Mouse (Mus musculus): ENCODE measurements around the gene Sart1. TPM values are rescaled to one million over a fixed set of nuclear protein-coding genes. Genes with fewer than 3 reads are reported as not detected.
"Not testable (repeated sequence)": the region's sequence is repeated elsewhere in the genome, so short reads cannot be mapped to it uniquely, and the experiment has no call there.

The Sart1 gene
- polyA plus RNA-seq, 1 experiment from 2014 or later = 69.1 TPM

- no peak overlapping the region for H3K4me3 ChIP-seq (ENCODE audit: low read depth, low read length)
- no peaks in the 10 kb centered on the region for H3K36me3 ChIP-seq (ENCODE audit: control insufficient read depth, insufficient read depth, low read length)
- ATAC-seq (replicated peaks; ENCODE audit: low FRiP score, low TSS enrichment, low read depth) (no peak), DNase-seq (ENCODE audit: low spot score) (no peak)
- no peak overlapping the region for H3K27ac ChIP-seq (ENCODE audit: low read depth)
- 89% methylated on average over 13 of the region's 13 CpGs for WGBS
- 0 out of 2 replicates have a peak, but pooled peaks cover 9% of the 10 kb centered on the region for H3K4me1 ChIP-seq (replicated peaks; ENCODE audit: control insufficient read depth, insufficient read depth, low read length)
- H3K9ac ChIP-seq (ENCODE audit: low read length) = no peak overlapping the region
- H3K4me2 ChIP-seq (ENCODE audit: low read length) = peak overlapping the region; percentile 58
- H3K9me3 ChIP-seq (ENCODE audit: control insufficient read depth, low read length) = no peaks in the 10 kb centered on the region
- no peaks in the 10 kb centered on the region for H3K27me3 ChIP-seq (replicated peaks; ENCODE audit: control insufficient read depth, insufficient read depth, low read length)
These were observed 19.8 kb upstream of the Sart1 start for GRCm38 (mm10) chr19:5408057-5409001.

- Histone ChIP-seq H3K4me2 (ENCODE audit: low read length) (peak overlapping the region; percentile 58), H3K9ac (ENCODE audit: low read length) (peak overlapping the region; percentile 66), H3K27ac (ENCODE audit: low read depth) (peak overlapping the region; percentile 86), H3K9me3 (ENCODE audit: control insufficient read depth, low read length) (no peaks in the 10 kb centered on the region), H3K36me3 (ENCODE audit: control insufficient read depth, insufficient read depth, low read length) (no peaks in the 10 kb centered on the region), H3K27me3 (replicated peaks; ENCODE audit: control insufficient read depth, insufficient read depth, low read length) (no peaks in the 10 kb centered on the region), H3K4me3 (ENCODE audit: low read depth, low read length) (peak overlapping the region; percentile 60), H3K4me1 (replicated peaks; ENCODE audit: control insufficient read depth, insufficient read depth, low read length) (0 out of 2 replicates have a peak, but pooled peaks cover 9% of the 10 kb centered on the region)
- ATAC-seq (replicated peaks; ENCODE audit: low FRiP score, low TSS enrichment, low read depth) (peak; percentile 58), DNase-seq (ENCODE audit: low spot score) (peak; percentile 78)
- WGBS = 13% methylated on average over 7 of the region's 7 CpGs
These were observed 18.6 kb upstream of the Sart1 start for GRCm38 (mm10) chr19:5407133-5407532.

GRCm38 (mm10) chr19:5406531-5407126 lies 18.1 kb upstream of the Sart1 start:
- H3K9me3 ChIP-seq (ENCODE audit: control insufficient read depth, low read length); H3K4me1 ChIP-seq (replicated peaks; ENCODE audit: control insufficient read depth, insufficient read depth, low read length); H3K27me3 ChIP-seq (replicated peaks; ENCODE audit: control insufficient read depth, insufficient read depth, low read length); H3K36me3 ChIP-seq (ENCODE audit: control insufficient read depth, insufficient read depth, low read length): not testable (repeated sequence)
- Histone ChIP-seq H3K4me2 (ENCODE audit: low read length) (peak overlapping the region; percentile 58), H3K27ac (ENCODE audit: low read depth) (peak overlapping the region; percentile 86), H3K9ac (ENCODE audit: low read length) (peak overlapping the region; percentile 66), H3K4me3 (ENCODE audit: low read depth, low read length) (peak overlapping the region; percentile 60)
- DNase-seq (ENCODE audit: low spot score) (peak; percentile 85), ATAC-seq (replicated peaks; ENCODE audit: low FRiP score, low TSS enrichment, low read depth) (peak; percentile 79)
- 6% methylated on average over 21 of the region's 25 CpGs for WGBS

- Histone ChIP-seq H3K4me1 (replicated peaks; ENCODE audit: control insufficient read depth, insufficient read depth, low read length) (0 out of 2 replicates have a peak, but pooled peaks cover 9% of the 10 kb centered on the region), H3K36me3 (ENCODE audit: control insufficient read depth, insufficient read depth, low read length) (no peaks in the 10 kb centered on the region), H3K9me3 (ENCODE audit: control insufficient read depth, low read length) (no peaks in the 10 kb centered on the region), H3K27ac (ENCODE audit: low read depth) (peak overlapping the region; percentile 57; the same call in 1 of the 2 replicates), H3K4me2 (ENCODE audit: low read length) (peak overlapping the region; percentile 51), H3K9ac (ENCODE audit: low read length) (peak overlapping the region; percentile 5; the same call in 1 of the 2 replicates), H3K4me3 (ENCODE audit: low read depth, low read length) (peak overlapping the region; percentile 32), H3K27me3 (replicated peaks; ENCODE audit: control insufficient read depth, insufficient read depth, low read length) (no peaks in the 10 kb centered on the region)
- ATAC-seq (replicated peaks; ENCODE audit: low FRiP score, low TSS enrichment, low read depth) (no peak), DNase-seq (ENCODE audit: low spot score) (peak; percentile 55)
- 24% methylated on average over 7 of the region's 7 CpGs for WGBS
These were observed 17.4 kb upstream of the Sart1 start for GRCm38 (mm10) chr19:5405924-5406323.

GRCm38 (mm10) chr19:5402293-5402692 lies 13.8 kb upstream of the Sart1 start, which contains the start of gene Tsga10ip:
TSS of gene Tsga10ip (minus strand) at chr19:5402526.
- H3K4me2 ChIP-seq (ENCODE audit: low read length) = no peak within 1 kb of the TSS
- ATAC-seq (replicated peaks; ENCODE audit: low FRiP score, low TSS enrichment, low read depth) (no peak), DNase-seq (ENCODE audit: low spot score) (no peak)
- H3K9ac ChIP-seq (ENCODE audit: low read length) = no peak within 1 kb of the TSS
- H3K9me3 ChIP-seq (ENCODE audit: control insufficient read depth, low read length) = no peaks in the 10 kb centered on the region
- H3K27me3 ChIP-seq (replicated peaks; ENCODE audit: control insufficient read depth, insufficient read depth, low read length) = no peaks in the 10 kb centered on the region
- no peaks in the 10 kb centered on the region for H3K36me3 ChIP-seq (ENCODE audit: control insufficient read depth, insufficient read depth, low read length)
- no peak within 1 kb of the TSS for H3K4me3 ChIP-seq (ENCODE audit: low read depth, low read length)
- H3K27ac ChIP-seq (ENCODE audit: low read depth) = no peak within 1 kb of the TSS
- WGBS = 80% methylated on average over 8 of the region's 8 CpGs
- 0 out of 2 replicates have a peak, but pooled peaks cover under 1% of the 10 kb centered on the region for H3K4me1 ChIP-seq (replicated peaks; ENCODE audit: control insufficient read depth, insufficient read depth, low read length)

- H3K9me3 ChIP-seq (ENCODE audit: control insufficient read depth, low read length); H3K36me3 ChIP-seq (ENCODE audit: control insufficient read depth, insufficient read depth, low read length); H3K4me3 ChIP-seq (ENCODE audit: low read depth, low read length); H3K27me3 ChIP-seq (replicated peaks; ENCODE audit: control insufficient read depth, insufficient read depth, low read length); H3K4me2 ChIP-seq (ENCODE audit: low read length); H3K4me1 ChIP-seq (replicated peaks; ENCODE audit: control insufficient read depth, insufficient read depth, low read length); DNase-seq (ENCODE audit: low spot score); ATAC-seq (replicated peaks; ENCODE audit: low FRiP score, low TSS enrichment, low read depth); H3K9ac ChIP-seq (ENCODE audit: low read length); H3K27ac ChIP-seq (ENCODE audit: low read depth): not testable (repeated sequence)
- 72% methylated on average over 4 of the region's 4 CpGs for WGBS
These were observed 12.6 kb upstream of the Sart1 start for GRCm38 (mm10) chr19:5401073-5401472.

GRCm38 (mm10) chr19:5395371-5395770 lies 6.9 kb upstream of the Sart1 start:
- no peaks in the 10 kb centered on the region for H3K9me3 ChIP-seq (ENCODE audit: control insufficient read depth, low read length)
- DNase-seq (ENCODE audit: low spot score) (no peak), ATAC-seq (replicated peaks; ENCODE audit: low FRiP score, low TSS enrichment, low read depth) (no peak)
- H3K4me1 ChIP-seq (replicated peaks; ENCODE audit: control insufficient read depth, insufficient read depth, low read length) = peaks cover 2% of the 10 kb centered on the region
- no peaks in the 10 kb centered on the region for H3K36me3 ChIP-seq (ENCODE audit: control insufficient read depth, insufficient read depth, low read length)
- no peak overlapping the region for H3K27ac ChIP-seq (ENCODE audit: low read depth)
- H3K4me3 ChIP-seq (ENCODE audit: low read depth, low read length) = no peak overlapping the region
- no peak overlapping the region for H3K9ac ChIP-seq (ENCODE audit: low read length)
- H3K27me3 ChIP-seq (replicated peaks; ENCODE audit: control insufficient read depth, insufficient read depth, low read length) = no peaks in the 10 kb centered on the region
- no peak overlapping the region for H3K4me2 ChIP-seq (ENCODE audit: low read length)
- 68% methylated on average over 4 of the region's 4 CpGs for WGBS

GRCm38 (mm10) chr19:5394168-5394567 lies 5.7 kb upstream of the Sart1 start:
- Histone ChIP-seq H3K4me1 (replicated peaks; ENCODE audit: control insufficient read depth, insufficient read depth, low read length) (peaks cover 14% of the 10 kb centered on the region), H3K4me3 (ENCODE audit: low read depth, low read length) (no peak overlapping the region), H3K9me3 (ENCODE audit: control insufficient read depth, low read length) (no peaks in the 10 kb centered on the region), H3K27ac (ENCODE audit: low read depth) (no peak overlapping the region), H3K36me3 (ENCODE audit: control insufficient read depth, insufficient read depth, low read length) (no peaks in the 10 kb centered on the region), H3K9ac (ENCODE audit: low read length) (no peak overlapping the region), H3K27me3 (replicated peaks; ENCODE audit: control insufficient read depth, insufficient read depth, low read length) (no peaks in the 10 kb centered on the region), H3K4me2 (ENCODE audit: low read length) (no peak overlapping the region)
- ATAC-seq (replicated peaks; ENCODE audit: low FRiP score, low TSS enrichment, low read depth) (no peak), DNase-seq (ENCODE audit: low spot score) (no peak)
- WGBS = 48% methylated on average over 10 of the region's 10 CpGs
